Mouse (Mus musculus) heart, postnatal 14 days (tissue): Measurements from ENCODE around the gene Mrgprd. TPM values are rescaled to one million over a fixed set of nuclear protein-coding genes. Genes with fewer than 3 reads are reported as not detected.

Experiments used
- DNase-seq, 2 experiments: peaks; one replicate each; pipeline ENCODE4 v3.0.0; 2021 to 2022
- intact Hi-C: fragments of 180-260 bp; cut with DNase I; formaldehyde crosslinking; loops from one replicate; pipeline ENCODE4 v1.15.1; 2025
- total RNA-seq, 2 experiments: library from RNA; stranded (reverse); gene quantifications; 2 replicates each; pipeline ENCODE4 v1.2.3; 2021

Gene Mrgprd
- total RNA-seq, 2 experiments from 2014 or later: not detected

GRCm38 (mm10) chr7:145301341-145302005, 13.2 kb upstream of the Mrgprd start:
- DNase-seq: peak; percentile 56 to 64
- intact Hi-C loops: no loop called here

DNA sequence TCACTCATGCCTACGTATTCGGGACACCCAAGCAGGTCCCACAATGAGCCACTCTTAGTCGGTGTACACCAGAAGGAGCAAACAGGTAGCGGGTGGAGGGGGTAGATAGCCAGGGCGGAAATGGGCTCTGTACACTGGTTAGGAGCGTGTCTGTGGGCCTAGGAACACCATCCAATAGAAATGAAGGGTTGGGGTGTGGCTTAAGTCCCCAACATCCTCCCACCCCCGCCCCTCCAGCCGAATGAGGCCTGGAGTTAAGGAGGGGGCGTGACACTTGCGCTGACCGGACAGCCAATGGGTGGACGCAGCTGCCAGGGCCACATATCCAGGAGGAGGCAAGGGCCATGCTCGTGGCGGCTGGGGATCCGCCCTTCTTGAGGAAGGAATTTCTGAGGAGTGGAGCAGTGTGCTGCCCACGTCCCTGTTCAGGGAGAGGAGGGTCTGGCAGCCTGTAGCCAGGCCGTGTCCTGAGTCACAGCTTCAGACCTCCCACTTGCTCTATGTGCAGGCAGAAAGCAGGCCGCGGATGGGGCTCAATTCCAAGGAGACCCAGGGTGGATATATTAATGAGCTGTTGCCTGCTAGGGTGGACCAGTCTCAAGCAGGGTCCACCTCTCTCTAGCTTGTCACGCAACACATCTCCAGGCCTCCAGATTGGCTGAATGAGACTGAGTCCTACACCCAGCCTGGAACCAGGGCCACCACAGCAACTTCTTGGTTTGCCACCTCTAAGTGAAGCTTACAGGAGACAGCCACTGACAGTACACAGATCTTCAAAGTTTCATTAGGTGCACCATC, 11.9 kb upstream of the Mrgprd start:
- DNase-seq: peak; percentile 68 to 71
- intact Hi-C loops: no loop called here

GRCm38 (mm10) chr7:145304153-145304552, 10.5 kb upstream of the Mrgprd start:
- DNase-seq: no peak
- intact Hi-C loops: no loop called here

- intact Hi-C loops: no loop called here
- no peak for DNase-seq
Measured at GRCm38 (mm10) chr7:145307636-145308035, 7.0 kb upstream of the Mrgprd start.

DNA sequence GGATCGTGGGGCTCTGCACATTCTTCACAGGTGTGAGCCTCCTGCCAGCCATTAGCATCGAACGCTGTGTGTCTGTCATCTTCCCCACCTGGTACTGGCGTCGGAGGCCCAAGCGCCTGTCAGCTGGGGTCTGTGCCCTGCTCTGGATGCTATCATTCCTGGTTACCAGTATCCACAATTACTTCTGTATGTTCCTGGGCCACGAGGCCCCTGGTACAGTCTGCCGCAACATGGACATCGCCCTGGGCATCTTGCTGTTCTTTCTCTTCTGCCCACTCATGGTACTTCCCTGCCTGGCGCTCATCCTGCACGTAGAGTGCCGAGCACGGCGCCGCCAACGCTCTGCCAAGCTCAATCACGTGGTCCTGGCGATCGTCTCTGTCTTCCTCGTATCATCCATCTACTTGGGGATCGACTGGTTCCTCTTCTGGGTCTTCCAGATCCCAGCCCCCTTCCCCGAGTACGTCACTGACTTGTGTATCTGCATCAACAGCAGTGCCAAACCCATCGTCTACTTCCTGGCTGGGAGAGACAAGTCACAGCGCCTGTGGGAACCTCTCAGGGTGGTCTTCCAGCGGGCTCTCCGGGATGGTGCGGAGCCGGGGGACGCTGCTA, 6.5 kb upstream of the Mrgprd start:
- intact Hi-C loops: no loop called here
- DNase-seq: no peak

- intact Hi-C loops: no loop called here
Measured at GRCm38 (mm10) chr7:145308866-145309265, 5.8 kb upstream of the Mrgprd start.

DNA sequence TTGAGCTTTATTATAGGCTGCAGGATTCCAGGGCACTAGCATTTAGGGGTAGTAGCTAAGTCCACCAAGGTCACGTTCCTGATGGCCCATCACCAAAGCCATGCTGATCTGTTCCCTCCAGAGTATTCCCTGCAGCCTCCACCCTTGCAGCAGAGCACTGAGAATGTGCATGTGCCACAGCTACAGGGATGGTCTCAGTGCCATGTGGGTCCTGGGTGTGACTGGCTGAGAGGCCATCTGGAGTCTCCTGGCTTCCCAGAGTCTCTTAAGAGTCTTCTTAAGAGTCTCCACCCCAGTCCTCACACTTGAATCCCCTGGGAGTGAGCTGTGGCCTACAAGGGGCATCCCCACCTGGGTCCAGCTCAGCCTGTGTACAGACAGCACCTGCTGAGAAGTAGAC, 4.8 kb upstream of the Mrgprd start:
- intact Hi-C loops: no loop called here
- no peak for DNase-seq

More at GRCm38 (mm10) chr7:145308866-145309265, 5.8 kb upstream of the Mrgprd start:
- DNase-seq: no peak

GRCm38 (mm10) chr7:145310526-145310925, 4.1 kb upstream of the Mrgprd start:
- no peak for DNase-seq
- intact Hi-C loops: no loop called here

GRCm38 (mm10) chr7:145312137-145312536, 2.5 kb upstream of the Mrgprd start:
- intact Hi-C loops: no loop called here
- no peak for DNase-seq

- no peak for DNase-seq
- intact Hi-C loops: no loop called here
Measured at GRCm38 (mm10) chr7:145317522-145317921, 2.9 kb downstream of the Mrgprd start.

DNA sequence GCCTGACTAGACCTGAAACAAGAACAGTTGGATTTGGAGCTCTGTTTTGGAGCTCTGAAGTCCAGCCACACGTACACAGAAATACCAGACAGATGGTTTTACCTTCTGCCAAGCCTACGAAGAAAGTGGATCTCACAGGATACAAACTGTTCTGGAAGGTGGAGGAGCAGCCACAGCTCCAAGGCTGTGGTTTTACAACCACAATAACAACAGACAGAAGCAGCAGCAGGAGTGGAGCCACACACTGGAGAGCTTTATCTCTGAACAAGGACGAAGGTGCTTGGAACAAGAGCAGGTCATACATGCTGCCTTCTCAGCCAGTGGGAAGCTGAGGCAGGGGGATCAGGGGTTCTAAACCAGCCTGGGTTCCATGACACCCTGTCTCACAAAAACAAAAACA, 4.8 kb downstream of the Mrgprd start:
- intact Hi-C loops: no loop called here
- no peak for DNase-seq

DNA sequence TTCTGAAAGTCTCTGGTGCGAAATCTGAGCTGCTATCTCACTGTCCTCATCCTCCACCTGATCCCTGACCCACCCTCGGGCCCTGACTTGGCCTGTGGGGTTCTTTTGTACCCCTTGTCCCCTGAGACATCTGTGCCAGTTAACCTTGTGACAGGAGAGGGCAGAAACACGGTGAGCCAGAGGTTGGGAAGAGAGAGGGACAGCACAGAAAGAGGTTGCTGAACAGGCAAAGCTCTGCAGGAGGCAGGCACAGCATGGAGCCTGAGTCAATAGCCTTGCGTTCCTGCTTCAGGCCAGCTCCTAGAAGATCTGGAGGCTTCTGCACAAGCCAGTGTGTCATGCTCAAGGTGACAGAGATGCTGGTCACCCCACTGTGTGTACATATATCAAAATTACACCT, 9.0 kb downstream of the Mrgprd start:
- DNase-seq: no peak
- intact Hi-C loops: no loop called here

GRCm38 (mm10) chr7:145325697-145326096, 11.1 kb downstream of the Mrgprd start:
- no peak for DNase-seq
- intact Hi-C loops: no loop called here

DNA sequence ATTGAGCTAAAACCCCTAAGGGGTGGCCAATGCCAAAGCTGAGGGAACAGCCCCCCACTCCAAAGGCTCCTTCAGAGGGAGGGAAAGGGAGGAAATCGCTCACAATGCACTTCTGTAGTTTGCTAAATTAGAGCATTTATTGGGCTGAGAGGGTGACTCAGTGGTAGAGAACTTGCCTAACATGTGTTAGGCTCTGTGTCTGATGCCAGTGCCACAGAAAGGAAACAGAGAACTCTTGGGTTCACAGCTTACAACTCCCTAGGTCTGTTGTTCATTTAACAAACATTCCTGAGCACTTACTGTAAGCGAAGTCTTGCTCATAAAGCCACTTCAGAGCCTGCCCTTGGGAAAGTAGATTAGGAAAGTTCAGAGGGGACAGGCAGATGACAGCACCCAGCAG, 15.3 kb downstream of the Mrgprd start:
- DNase-seq: no peak
- intact Hi-C loops: no loop called here

DNA sequence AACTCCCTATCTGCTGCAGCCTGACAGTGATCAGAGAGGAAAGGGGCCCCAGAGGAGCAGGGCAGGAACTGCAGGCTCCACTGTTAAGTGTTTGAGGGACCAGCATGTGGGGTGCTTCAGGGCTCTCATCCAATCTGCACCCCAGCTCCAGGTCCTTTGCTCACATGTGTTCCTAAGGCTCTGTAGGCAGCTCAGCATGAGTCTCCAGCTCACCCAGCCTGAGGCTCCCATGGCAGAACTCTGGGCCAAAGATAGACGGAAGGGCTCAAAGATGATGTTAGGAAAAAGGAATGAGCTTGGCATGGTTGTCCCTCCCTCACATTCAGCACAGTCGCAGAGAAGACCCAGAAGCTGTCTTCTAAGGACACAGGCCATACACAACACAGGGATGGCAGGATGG, 16.0 kb downstream of the Mrgprd start:
- intact Hi-C loops: no loop called here
- DNase-seq: no peak

DNA sequence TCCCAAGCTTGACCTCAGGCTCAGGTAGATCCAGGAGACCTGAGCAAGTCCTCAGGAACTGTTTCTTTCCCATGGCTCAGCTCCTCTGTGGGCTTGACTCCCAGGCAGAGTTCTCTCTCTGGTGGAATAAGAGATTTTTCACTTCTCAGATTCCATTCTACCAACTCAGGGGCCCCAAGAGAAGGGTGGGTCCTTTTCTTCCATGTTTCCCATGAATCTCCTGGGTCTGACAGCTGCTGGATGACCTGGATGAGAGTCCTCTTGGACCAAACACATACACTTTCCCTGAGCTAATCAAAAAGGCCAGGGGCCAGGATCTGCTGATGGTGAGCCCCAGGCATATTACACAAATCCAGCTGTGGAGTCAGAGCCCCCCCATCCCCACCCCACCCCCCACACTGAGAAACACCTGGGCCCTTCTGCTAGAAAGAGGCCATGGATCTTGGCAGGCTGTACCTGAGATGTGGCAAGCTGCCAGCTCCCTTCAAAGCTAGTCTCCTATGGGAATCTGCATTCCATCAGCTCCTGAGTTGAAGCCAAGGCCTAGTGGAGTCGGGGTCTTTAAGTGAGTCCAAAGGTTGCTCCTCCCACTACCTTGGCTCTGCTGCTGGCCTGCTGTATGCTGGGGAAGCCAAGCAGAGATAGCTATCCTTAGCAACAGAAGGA, 17.9 kb downstream of the Mrgprd start:
- no peak for DNase-seq
- intact Hi-C loops: no loop called here

GRCm38 (mm10) chr7:145333936-145334335, 19.3 kb downstream of the Mrgprd start:
- DNase-seq: no peak
- intact Hi-C loops: no loop called here

DNA sequence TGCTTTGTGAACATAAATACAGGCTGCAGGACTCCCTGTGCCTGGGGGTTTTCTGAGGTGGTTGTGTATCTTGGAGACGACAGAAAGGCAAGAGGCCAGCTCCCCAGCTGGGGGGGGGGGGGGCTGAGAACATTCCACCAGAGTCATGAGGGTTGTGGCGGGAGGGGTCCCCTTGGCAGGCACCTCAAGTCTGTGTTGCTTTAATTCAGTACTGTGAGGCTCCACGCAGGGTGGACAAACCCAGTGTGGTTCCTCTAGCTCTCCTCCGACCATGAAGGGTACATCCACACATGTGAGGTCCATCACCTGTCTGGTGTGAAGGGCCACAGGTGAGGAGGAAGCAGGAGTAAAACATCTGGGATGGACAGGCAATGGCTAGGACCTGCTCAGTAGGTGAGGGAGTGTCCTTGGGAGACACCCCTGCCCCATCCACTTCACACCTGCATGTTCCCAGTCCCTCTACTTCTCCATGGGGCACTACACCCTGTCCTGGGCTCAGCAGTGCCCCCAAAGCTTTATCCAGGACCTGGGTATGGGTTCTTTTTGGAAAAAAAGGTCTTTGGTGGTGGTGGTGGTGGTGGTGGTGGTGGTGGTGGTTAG, 19.9 kb downstream of the Mrgprd start:
- intact Hi-C loops: no loop called here
- DNase-seq: no peak

DNA sequence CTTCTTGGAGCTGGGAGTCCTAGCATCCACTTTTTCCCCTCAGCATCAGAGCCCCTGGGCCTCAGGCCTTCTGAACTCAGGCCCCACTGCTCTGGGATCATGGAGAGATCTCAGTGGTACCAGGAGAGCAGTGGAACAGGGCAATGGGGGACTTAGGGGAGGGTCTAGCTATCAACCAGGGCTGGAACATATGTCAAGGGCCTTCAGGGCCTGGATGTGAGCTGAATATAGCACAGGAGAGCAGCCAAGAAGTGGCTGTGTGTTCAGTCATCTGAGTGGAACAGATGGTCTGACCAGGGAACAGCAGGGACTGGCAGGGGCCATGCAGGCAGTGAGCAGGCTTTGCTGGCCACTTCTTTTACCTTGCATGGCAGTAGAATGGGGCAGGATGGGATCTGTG, 20.6 kb downstream of the Mrgprd start:
- DNase-seq: no peak
- intact Hi-C loops: no loop called here

DNA sequence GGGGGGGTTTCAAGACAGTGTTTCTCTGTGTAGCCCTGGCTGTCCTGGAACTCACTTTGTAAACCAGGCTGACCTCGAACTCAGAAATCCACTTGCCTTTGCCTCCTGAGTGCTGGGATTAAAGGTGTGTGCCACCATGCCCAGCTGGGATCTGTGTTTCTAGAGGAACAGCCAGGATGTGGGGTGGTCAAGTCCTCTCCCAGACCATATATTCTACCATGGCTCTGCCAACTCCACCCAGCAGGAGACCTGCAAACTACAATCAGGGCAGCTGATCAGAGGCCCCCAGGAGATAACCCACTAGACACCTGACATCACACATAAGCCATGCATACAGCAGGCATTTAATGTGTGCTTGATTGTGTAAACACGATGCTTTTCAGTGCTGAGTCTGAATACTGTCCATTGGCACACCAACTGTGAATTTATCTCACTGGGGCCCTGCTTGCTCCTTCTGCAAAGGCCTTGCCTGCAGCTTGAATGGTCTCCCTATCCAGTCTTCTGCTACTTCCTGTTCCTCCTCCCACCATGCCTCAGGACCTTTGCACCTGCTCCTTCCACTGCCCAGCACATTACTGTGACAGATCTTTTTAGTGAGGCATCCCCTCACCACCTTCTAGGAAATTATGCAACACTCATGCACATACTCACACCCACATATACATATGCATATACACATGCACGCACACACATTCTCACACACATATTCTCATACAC, 21.1 kb downstream of the Mrgprd start:
- no peak for DNase-seq
- intact Hi-C loops: no loop called here
